Mouse (Mus musculus) 416B (cell line): ENCODE measurements around the gene Pvalb.

Experiments used
- DNase-seq: peaks from one replicate; pipeline ENCODE4 v3.0.0; 2011; ENCODE audit warnings: low read depth

Gene Pvalb

GRCm38 (mm10) chr15:78206312-78206711 lies at the start of gene Pvalb:
Pvalb (minus strand) TSS chr15:78206400.
- DNase-seq, result no peak

GRCm38 (mm10) chr15:78254751-78255150 lies 48.6 kb upstream of the Pvalb start:
- no peak for DNase-seq

GRCm38 (mm10) chr15:78248410-78248809 lies 42.2 kb upstream of the Pvalb start:
- peak; percentile 86 for DNase-seq

DNA sequence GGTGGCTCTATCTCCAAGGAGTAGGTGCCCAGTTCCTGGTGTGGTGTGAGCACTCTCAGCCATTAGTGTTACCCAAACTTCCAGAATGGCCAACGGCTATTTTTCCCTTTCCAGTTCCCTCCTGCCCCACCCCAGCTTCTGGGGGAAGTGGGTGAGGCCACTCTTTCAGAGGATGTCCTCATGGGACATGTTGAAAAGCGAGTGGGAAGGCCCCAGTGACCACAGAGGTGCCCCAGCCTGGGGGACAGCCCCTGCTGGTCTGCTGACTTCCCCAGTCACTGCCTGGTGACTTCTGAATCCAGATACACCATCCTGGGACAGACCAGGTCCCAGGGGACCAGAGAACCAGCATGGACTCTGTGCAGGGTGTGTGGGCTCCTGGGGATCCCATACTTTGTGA lies 41.5 kb upstream of the Pvalb start:
- peak; percentile 60 for DNase-seq

DNA sequence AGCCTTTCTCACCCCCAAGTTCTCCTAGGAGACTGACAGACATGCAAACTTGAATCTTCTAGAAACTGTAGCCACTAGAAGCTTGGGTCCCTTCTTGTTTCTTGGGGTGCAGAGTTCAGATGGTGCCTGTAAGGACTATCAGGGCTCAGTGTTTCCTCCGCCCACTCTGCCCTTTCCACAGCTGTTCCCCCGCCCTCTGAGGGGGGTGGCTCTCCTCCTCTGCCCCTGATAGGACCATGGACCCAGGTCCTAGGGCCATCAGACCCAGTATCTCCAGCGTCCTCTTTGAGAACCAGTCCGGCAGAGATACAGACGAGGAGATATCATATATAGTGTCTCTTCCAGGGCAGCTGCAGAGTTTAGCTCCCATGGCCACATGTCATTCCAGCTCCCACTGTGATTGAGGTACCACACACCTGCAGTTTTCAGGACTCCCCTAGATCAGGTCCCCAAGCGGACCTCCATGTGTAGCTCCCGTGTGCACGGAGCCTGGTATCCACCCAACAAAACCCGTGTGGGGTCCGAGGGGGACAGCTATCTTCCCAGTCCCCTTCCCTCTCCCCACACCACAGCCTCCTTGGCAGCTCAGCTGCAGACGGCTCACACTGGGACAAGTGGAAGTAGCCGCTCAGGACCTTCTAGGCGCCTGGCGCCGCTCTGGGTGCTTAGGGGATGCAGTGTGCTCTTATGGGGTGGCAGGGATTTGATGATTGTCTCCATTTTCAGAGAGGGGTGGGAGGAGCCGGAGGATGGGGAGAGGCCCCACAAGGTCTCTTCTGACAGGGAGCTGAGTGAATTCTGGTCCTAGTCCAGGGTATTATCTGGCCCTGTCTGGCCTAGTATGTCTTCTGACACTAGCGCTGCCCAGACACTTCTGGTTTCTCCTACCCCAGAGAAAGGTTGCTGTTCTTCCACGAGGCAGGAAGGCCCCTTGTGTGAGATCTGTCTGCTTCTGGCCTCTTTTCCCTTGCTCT lies 40.2 kb upstream of the Pvalb start:
- DNase-seq, result no peak

DNA sequence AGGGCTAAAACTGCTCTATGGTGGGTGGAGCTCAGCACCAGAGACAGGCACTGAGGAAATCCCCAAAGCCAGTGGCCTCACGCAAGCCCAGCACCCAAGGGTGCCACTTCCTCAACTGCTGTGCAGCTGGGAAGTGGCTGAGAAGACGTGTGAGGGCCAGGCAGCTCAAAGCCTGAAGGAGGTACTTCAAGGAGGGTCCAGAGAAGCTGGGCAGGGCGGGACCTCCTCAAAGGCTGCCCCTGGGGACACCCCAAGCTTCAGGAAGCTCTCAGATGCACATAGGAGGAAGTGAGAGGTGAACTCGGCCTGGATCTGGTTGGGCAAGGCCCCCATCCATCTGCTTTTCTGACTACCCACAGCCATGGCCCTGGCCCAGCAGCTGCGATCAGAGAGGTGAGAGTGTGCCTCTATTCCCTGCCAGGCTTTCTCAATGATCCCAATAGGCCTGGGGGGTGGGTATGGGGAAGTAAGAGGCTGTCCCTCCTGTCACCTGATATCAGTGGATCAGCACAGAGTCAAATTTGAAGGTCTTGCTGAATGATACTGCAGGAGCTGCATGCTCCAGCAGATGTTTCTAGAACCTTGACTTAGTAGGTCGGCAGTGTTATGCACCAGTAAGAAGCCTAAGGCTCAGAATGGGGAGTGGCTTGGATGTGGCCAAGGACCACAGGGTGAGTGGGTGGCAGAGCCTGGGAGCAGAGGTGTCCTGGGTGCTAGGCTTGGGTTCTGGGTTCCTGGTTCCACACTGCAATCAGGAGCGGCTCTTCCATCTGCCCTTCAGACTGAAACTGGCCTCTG lies 38.7 kb upstream of the Pvalb start, which contains the start of gene Ncf4:
Gene Ncf4 (plus strand): TSS at position 107 of the 798 bp plus-strand sequence.
- DNase-seq, result peak; percentile 68

- DNase-seq, result no peak
Measured at GRCm38 (mm10) chr15:78243774-78244173, 37.6 kb upstream of the Pvalb start.

DNA sequence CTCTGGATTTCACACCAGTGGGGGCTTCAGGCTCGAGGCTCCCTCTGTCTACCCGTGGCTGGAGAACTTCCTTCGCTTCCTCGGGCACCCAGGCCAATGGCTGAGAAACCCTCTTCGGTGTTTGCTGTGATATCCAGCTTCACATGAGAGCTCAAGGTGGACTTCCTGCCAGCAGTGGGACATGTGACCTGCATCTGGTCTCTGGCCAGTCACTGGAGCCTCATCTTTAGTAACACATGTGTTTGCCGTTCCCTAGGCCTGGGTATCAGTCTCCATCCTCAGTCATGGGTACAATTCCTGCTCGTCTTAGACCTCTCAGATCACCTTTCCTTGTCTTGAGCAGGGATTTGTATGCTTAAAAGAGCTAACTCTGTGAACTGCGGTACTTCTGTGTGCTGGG lies 36.9 kb upstream of the Pvalb start:
- no peak for DNase-seq

GRCm38 (mm10) chr15:78241335-78241734 lies 35.1 kb upstream of the Pvalb start:
- DNase-seq, result no peak

GRCm38 (mm10) chr15:78239956-78240617 lies 33.9 kb upstream of the Pvalb start:
- no peak for DNase-seq

GRCm38 (mm10) chr15:78239453-78239852 lies 33.3 kb upstream of the Pvalb start:
- peak; percentile 92 for DNase-seq

- no peak for DNase-seq
Measured at GRCm38 (mm10) chr15:78234823-78235509, 28.8 kb upstream of the Pvalb start.

- no peak for DNase-seq
Measured at GRCm38 (mm10) chr15:78231346-78232331, 25.4 kb upstream of the Pvalb start.

DNA sequence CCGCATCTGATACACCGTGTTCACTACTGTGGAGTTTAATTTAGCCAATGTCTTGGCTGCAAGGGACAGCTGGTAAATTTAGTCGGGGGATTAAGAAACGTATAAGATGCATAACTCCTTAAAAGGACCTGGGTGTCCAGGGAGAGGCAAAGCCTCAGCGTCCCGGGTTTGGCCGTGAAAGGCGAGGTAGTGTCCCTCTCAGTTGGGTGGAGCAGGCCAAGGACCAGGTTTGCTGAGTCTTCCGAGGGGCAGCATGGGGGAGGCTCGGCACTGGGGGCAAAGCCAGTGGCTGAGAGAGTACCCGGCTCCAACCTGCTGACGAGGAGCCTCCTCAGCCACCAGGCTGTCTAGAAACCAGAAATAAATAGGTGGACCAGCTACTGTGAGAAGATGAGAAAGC lies 21.6 kb upstream of the Pvalb start:
- no peak for DNase-seq

DNA sequence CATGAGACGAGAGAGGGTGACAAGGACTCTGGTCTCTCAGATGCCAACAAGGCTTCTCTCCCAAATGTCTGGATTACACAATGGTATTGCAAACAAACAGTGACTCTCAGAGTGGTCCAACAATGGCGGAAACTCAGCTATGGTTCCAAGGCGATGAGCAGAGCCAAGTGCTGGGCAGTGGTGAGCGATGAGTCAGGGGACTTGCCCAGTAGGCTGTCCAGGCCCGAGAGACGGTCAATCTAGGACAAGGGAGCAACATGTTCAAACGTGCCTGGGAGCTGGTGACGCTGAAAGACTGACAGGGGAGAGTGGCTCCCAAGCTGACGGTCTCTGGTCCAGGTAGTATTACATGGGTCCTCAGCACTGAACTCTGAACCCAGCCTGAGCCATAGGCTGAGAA lies 9.1 kb upstream of the Pvalb start:
- no peak for DNase-seq

GRCm38 (mm10) chr15:78211367-78211766 lies 5.2 kb upstream of the Pvalb start:
- no peak for DNase-seq

GRCm38 (mm10) chr15:78210203-78210602 lies 4.0 kb upstream of the Pvalb start:
- no peak for DNase-seq

- peak; percentile 15 for DNase-seq
Measured at GRCm38 (mm10) chr15:78205192-78205591, 1.0 kb downstream of the Pvalb start.

- no peak for DNase-seq
Measured at GRCm38 (mm10) chr15:78204053-78204847, 1.9 kb downstream of the Pvalb start.
